Mouse (Mus musculus): ENCODE data around the gene Elovl6. TPM values are rescaled to one million over a fixed set of nuclear protein-coding genes. Genes with fewer than 3 reads are reported as not detected.

Elovl6 gene
- total and polyA plus RNA-seq, 3 experiments: 15.0 to 17.2 TPM; not detected in 1

DNA sequence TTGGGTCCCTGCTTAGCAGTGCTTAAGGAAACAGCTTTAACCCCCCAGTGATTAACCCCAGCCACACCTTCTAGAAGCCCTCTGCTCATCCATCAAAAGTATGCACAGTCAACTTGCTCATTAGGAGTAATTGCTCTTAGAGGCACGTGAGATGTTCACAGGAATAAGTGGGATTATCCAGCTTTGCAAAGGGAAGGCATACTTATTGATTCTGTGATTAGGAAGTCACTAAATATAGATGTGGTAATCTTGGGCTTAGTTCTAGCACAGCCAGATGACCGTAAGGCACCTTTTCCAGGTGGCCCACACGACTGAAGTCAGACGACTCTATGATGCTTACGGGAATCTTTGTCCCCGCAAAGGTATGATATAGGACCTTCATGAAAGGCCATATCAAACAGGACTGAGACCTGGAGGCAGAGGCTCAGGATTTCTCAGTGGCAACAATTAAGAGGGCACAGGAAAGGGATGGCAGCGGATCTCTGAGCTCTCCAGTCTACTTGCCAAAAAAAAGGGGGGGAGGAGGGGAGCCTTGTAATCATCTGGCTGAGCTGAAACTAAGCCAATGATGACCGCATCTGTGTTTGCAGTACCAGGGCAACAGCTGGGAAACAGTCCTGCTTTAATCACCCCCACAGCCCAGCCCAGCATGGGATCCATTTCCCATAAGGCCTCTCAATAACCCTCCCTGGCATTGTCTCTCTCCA lies 117.6 kb downstream of the Elovl6 start:
- H3K79me2 ChIP-seq (ENCODE audit: control insufficient read depth, insufficient read depth, low read length, poor library complexity): no peaks in the 10 kb centered on the region
- TF ChIP-seq ZKSCAN1 (IDR thresholded peaks at IDR 0.05; ENCODE audit: low read depth, low read length) (no peak), GATA1 (IDR thresholded peaks at IDR 0.05; ENCODE audit: low read depth, low read length) (no peak), ZNF384 (IDR thresholded peaks at IDR 0.05; ENCODE audit: low read depth, low read length) (no peak), TAL1 (IDR thresholded peaks at IDR 0.05; ENCODE audit: low read length) (no peak), JUND (IDR thresholded peaks at IDR 0.05; ENCODE audit: low read depth, low read length) (no peak), ZMIZ1 (IDR thresholded peaks at IDR 0.05; ENCODE audit: low read depth, low read length) (no peak), RAD21 (IDR thresholded peaks at IDR 0.05; ENCODE audit: low read depth, low read length) (no peak), POLR2AphosphoS2 (IDR thresholded peaks at IDR 0.05; ENCODE audit: low read length) (no peak), USF1 (IDR thresholded peaks at IDR 0.05; ENCODE audit: low read depth, low read length) (no peak), ZC3H11A (IDR thresholded peaks at IDR 0.05; ENCODE audit: low read depth, low read length) (no peak), ELF1 (IDR thresholded peaks at IDR 0.05; ENCODE audit: low read depth, low read length) (no peak), MAX (IDR thresholded peaks at IDR 0.05; ENCODE audit: low read length) (no peak), GABPA (IDR thresholded peaks at IDR 0.05; ENCODE audit: low read depth, low read length) (no peak), MYB (IDR thresholded peaks at IDR 0.05; ENCODE audit: low read depth, low read length) (no peak), CHD2 (IDR thresholded peaks at IDR 0.05; ENCODE audit: low read length) (no peak), MEF2A (IDR thresholded peaks at IDR 0.05; ENCODE audit: extremely low read depth, insufficient replicate concordance, low read depth, low read length, poor library complexity, severe bottlenecking) (no peak), HCFC1 (IDR thresholded peaks at IDR 0.05; ENCODE audit: low read depth, low read length) (no peak), NRF1 (IDR thresholded peaks at IDR 0.05; ENCODE audit: insufficient read depth, low read depth, low read length, poor library complexity, severe bottlenecking) (no peak), MAFK (IDR thresholded peaks at IDR 0.05; ENCODE audit: borderline replicate concordance, low read depth, low read length) (no peak)
- H3K27me3 ChIP-seq (ENCODE audit: control insufficient read depth in 1 of 2, insufficient read depth in 2 of 2, low read length in 2 of 2): no peaks in the 10 kb centered on the region; a peak in 1 of 4 replicates
- H3K27ac ChIP-seq (ENCODE audit: control insufficient read depth, low read depth, low read length): no peak overlapping the region
- H3K9me3 ChIP-seq (replicated peaks; ENCODE audit: insufficient read depth, low read length): no peaks in the 10 kb centered on the region
- H3K36me3 ChIP-seq (ENCODE audit: control insufficient read depth in 1 of 2, insufficient read depth in 2 of 2, low read length in 2 of 2): no peaks in the 10 kb centered on the region
- no peak overlapping the region for H3K9ac ChIP-seq (ENCODE audit: control insufficient read depth, low read depth, low read length, poor library complexity, severe bottlenecking)
- H3K4me3 ChIP-seq (ENCODE audit: control insufficient read depth in 1 of 2, insufficient read depth in 1 of 2, low read depth in 2 of 2, low read length in 2 of 2): no peak overlapping the region
- no peak for DNase-seq (ENCODE audit: low read depth, low spot score)
- no peaks in the 10 kb centered on the region for H3K4me1 ChIP-seq (ENCODE audit: control insufficient read depth in 1 of 2, insufficient read depth in 2 of 2, low read length in 2 of 2)

DNA sequence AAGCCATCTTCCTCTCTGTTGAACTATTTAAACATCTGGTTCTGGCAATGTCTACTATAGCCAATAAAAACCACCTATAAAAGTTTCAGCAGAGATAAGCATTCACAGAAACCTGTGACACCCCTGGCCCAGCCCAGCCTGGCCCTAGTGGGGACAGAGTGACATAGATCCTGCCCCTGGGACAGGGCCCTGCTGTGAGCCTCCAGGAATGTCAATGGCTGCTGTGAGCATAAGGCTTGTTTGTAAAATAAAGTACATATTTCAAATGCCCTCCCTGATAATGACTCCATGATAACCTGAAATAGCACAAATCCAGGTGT lies 118.1 kb downstream of the Elovl6 start:
- Histone ChIP-seq H3K4me3 (ENCODE audit: control insufficient read depth in 1 of 2, insufficient read depth in 1 of 2, low read depth in 2 of 2, low read length in 2 of 2) (no peak overlapping the region), H3K27ac (ENCODE audit: control insufficient read depth, low read depth, low read length) (no peak overlapping the region), H3K36me3 (ENCODE audit: control insufficient read depth in 1 of 2, insufficient read depth in 2 of 2, low read length in 2 of 2) (no peaks in the 10 kb centered on the region), H3K4me1 (ENCODE audit: control insufficient read depth in 1 of 2, insufficient read depth in 2 of 2, low read length in 2 of 2) (no peaks in the 10 kb centered on the region), H3K79me2 (ENCODE audit: control insufficient read depth, insufficient read depth, low read length, poor library complexity) (no peaks in the 10 kb centered on the region), H3K27me3 (ENCODE audit: control insufficient read depth in 1 of 2, insufficient read depth in 2 of 2, low read length in 2 of 2) (no peaks in the 10 kb centered on the region; a peak in 1 of 4 replicates), H3K9me3 (replicated peaks; ENCODE audit: insufficient read depth, low read length) (no peaks in the 10 kb centered on the region), H3K9ac (ENCODE audit: control insufficient read depth, low read depth, low read length, poor library complexity, severe bottlenecking) (no peak overlapping the region)
- DNase-seq (ENCODE audit: low read depth, low spot score): no peak
- TF ChIP-seq USF1 (IDR thresholded peaks at IDR 0.05; ENCODE audit: low read depth, low read length) (no peak), MYC (IDR thresholded peaks at IDR 0.05; ENCODE audit: low read depth, low read length) (no peak), UBTF (IDR thresholded peaks at IDR 0.05; ENCODE audit: borderline replicate concordance, insufficient read depth, low read depth, low read length) (no peak), ZMIZ1 (IDR thresholded peaks at IDR 0.05; ENCODE audit: low read depth, low read length) (no peak), TCF12 (IDR thresholded peaks at IDR 0.05; ENCODE audit: low read depth, low read length) (no peak), RCOR1 (IDR thresholded peaks at IDR 0.05; ENCODE audit: low read depth, low read length) (no peak)

Measured in MEL (cell line).